Mouse (Mus musculus) lung, adult 2 months (tissue): ENCODE data around the gene Iqschfp.

Experiments
- CTCF ChIP-seq: fragments of 200-500 bp; IDR thresholded peaks from 2 replicates; pipeline ENCODE4 v1.5.1; 2011; ENCODE audit warnings: mild to moderate bottlenecking, low read length, control low read depth; ENCODE audit not compliant: insufficient read depth
- POLR2A ChIP-seq: fragments of 200-500 bp; IDR thresholded peaks from 2 replicates; pipeline ENCODE4 v1.6.1; 2011; ENCODE audit warnings: low read depth, mild to moderate bottlenecking, control low read depth, low read length, borderline replicate concordance; ENCODE audit errors: extremely low read depth

GRCm38 (mm10) chr3:68555087-68555662 lies 663.1 kb downstream of the Iqschfp start:
- TF ChIP-seq CTCF = no peak
- TF ChIP-seq POLR2A = no peak
